Mouse (Mus musculus) liver, postnatal 0 days (tissue): ENCODE data around the gene Ckap4. TPM values are rescaled to one million over a fixed set of nuclear protein-coding genes. Genes with fewer than 3 reads are reported as not detected.

Source experiments
- ATAC-seq: fragments of 200-750 bp; cut with Nextera tagmentation; 2 replicates; pipeline ENCODE4 v1.8.0; 2017; ENCODE audit warnings: mild to moderate bottlenecking, moderate library complexity
- DNase-seq: peaks from one replicate; pipeline ENCODE4 v3.0.0-alpha.2; 2016
- H3K27ac ChIP-seq: fragments of 300-500 bp; sonication (generic); 2 replicates; pipeline ENCODE4 v1.5.1; 2014; ENCODE audit warnings: antibody characterized with exemption, moderate library complexity, mild to moderate bottlenecking, low read depth
- H3K27me3 ChIP-seq: fragments of 300-500 bp; sonication (generic); 2 replicates; pipeline ENCODE4 v1.6.1; 2014; ENCODE audit warnings: low read length, control low read depth, mixed read lengths; ENCODE audit not compliant: insufficient read depth
- H3K36me3 ChIP-seq: fragments of 300-500 bp; sonication (generic); replicated peaks from 2 replicates; pipeline ENCODE4 v1.6.1; 2014; ENCODE audit warnings: mild to moderate bottlenecking, control low read depth, low read length, moderate library complexity, mixed read lengths; ENCODE audit not compliant: insufficient read depth
- H3K4me1 ChIP-seq: fragments of 300-500 bp; sonication (generic); 2 replicates; pipeline ENCODE4 v1.6.1; 2014; ENCODE audit warnings: antibody characterized with exemption, mild to moderate bottlenecking, control low read depth; ENCODE audit not compliant: insufficient read depth
- H3K4me2 ChIP-seq: fragments of 300-500 bp; sonication (generic); 2 replicates; pipeline ENCODE4 v1.6.1; 2014; ENCODE audit warnings: low read depth, mild to moderate bottlenecking, low read length, moderate library complexity, mixed read lengths
- H3K4me3 ChIP-seq: fragments of 300-500 bp; sonication (generic); 2 replicates; pipeline ENCODE4 v1.5.1; 2014; ENCODE audit warnings: low read depth, low read length
- H3K9ac ChIP-seq: fragments of 300-500 bp; sonication (generic); replicated peaks from 2 replicates; pipeline ENCODE4 v1.6.1; 2014; ENCODE audit warnings: mild to moderate bottlenecking, moderate library complexity
- H3K9me3 ChIP-seq: fragments of 300-500 bp; sonication (generic); 2 replicates; pipeline ENCODE4 v1.6.1; 2016; ENCODE audit warnings: mild to moderate bottlenecking, control low read depth, low read length, mixed read lengths
- CTCF ChIP-seq: sonication (generic); IDR thresholded peaks from 2 replicates; pipeline ENCODE4 v1.5.1; 2016; ENCODE audit warnings: antibody characterized with exemption, low read depth
- EP300 ChIP-seq: IDR thresholded peaks from 2 replicates; pipeline ENCODE4 v1.6.1; 2016; ENCODE audit warnings: antibody characterized with exemption, low read depth, mild to moderate bottlenecking
- WGBS: fragments of 180-500 bp; shearing (Covaris S2); extraction: QIAGEN DNeasy Blood & Tissue Kit; methylation state at CpG from one replicate; pipeline ENCODE4 v1.1.7; 2014; ENCODE audit not compliant: insufficient replicate concordance; 5-methylcytosine and 5-hydroxymethylcytosine counted together
- polyA plus RNA-seq: library from polyadenylated mRNA; unstranded; fragments of >200 nt; fragmentation: Nextera tagmentation; extraction: Ambion mirVana; gene quantifications from 2 replicates; pipeline ENCODE4 v1.2.1, GENCODE M21; 2015

Ckap4 gene
- polyA plus RNA-seq, 1 experiment from 2014 or later, result 10.3 TPM

GRCm38 (mm10) chr10:84562567-84563554 lies 29.0 kb upstream of the Ckap4 start:
- DNase-seq, result peak; percentile 40
- Histone ChIP-seq H3K9me3 (no peaks in the 10 kb centered on the region), H3K4me2 (no peak overlapping the region), H3K4me3 (no peak overlapping the region), H3K27me3 (no peaks in the 10 kb centered on the region), H3K36me3 (no peaks in the 10 kb centered on the region), H3K27ac (no peak overlapping the region), H3K4me1 (peaks cover 5% of the 10 kb centered on the region; the same call in 1 of the 2 replicates), H3K9ac (no peak overlapping the region)
- TF ChIP-seq CTCF (peak; percentile 37), EP300 (no peak)
- peak; percentile 67 for ATAC-seq
- WGBS, result 57% methylated on average over 13 of the region's 13 CpGs

GRCm38 (mm10) chr10:84562121-84562520 lies 28.3 kb upstream of the Ckap4 start:
- H3K4me2 ChIP-seq, result no peak overlapping the region
- H3K27me3 ChIP-seq, result no peaks in the 10 kb centered on the region
- DNase-seq, result no peak
- no peak overlapping the region for H3K9ac ChIP-seq
- ATAC-seq, result no peak
- H3K9me3 ChIP-seq, result no peaks in the 10 kb centered on the region
- H3K36me3 ChIP-seq, result no peaks in the 10 kb centered on the region
- TF ChIP-seq CTCF (no peak), EP300 (no peak)
- whole genome bisulfite sequencing, result 75% methylated on average over 5 of the region's 5 CpGs
- peaks cover 5% of the 10 kb centered on the region; the same call in 1 of the 2 replicates for H3K4me1 ChIP-seq
- H3K27ac ChIP-seq, result no peak overlapping the region
- H3K4me3 ChIP-seq, result no peak overlapping the region

GRCm38 (mm10) chr10:84559986-84560385 lies 26.1 kb upstream of the Ckap4 start:
- Histone ChIP-seq H3K4me1 (peaks cover 5% of the 10 kb centered on the region; the same call in 1 of the 2 replicates), H3K4me2 (no peak overlapping the region), H3K4me3 (no peak overlapping the region), H3K27me3 (no peaks in the 10 kb centered on the region), H3K36me3 (no peaks in the 10 kb centered on the region), H3K9ac (no peak overlapping the region), H3K27ac (no peak overlapping the region), H3K9me3 (no peaks in the 10 kb centered on the region)
- TF ChIP-seq CTCF (no peak), EP300 (no peak)
- 84% methylated on average over 4 of the region's 4 CpGs for WGBS
- ATAC-seq (no peak), DNase-seq (no peak)

DNA sequence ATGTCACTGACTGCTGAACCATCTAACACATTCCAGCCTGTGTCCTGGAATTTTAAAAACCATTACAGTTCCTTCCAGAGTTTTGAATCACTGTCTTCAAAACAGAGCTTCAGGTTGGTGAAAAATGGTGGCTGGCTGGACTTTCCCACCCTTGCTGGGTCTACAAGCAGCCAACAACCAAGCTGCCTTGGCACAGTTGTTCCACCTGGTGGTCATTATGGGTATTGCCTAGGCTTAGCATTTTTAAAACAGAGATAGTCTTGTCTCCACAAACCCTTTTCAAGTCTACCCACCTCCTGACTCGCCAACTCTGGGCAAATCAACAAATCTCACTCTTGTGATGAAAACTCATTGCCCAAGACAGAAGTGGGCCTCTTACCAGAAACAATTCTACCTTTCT lies 24.6 kb upstream of the Ckap4 start:
- no peak overlapping the region for H3K9ac ChIP-seq
- no peak for ATAC-seq
- H3K4me2 ChIP-seq, result no peak overlapping the region
- no peaks in the 10 kb centered on the region for H3K36me3 ChIP-seq
- no peaks in the 10 kb centered on the region for H3K9me3 ChIP-seq
- 75% methylated on average over 1 of the region's 1 CpGs for WGBS
- H3K4me1 ChIP-seq, result peaks cover 8% of the 10 kb centered on the region; the same call in 1 of the 2 replicates
- no peak overlapping the region for H3K27ac ChIP-seq
- no peaks in the 10 kb centered on the region for H3K27me3 ChIP-seq
- peak; percentile 24 for DNase-seq
- TF ChIP-seq CTCF (peak; percentile 73), EP300 (no peak)
- no peak overlapping the region for H3K4me3 ChIP-seq

- DNase-seq (peak; percentile 23), ATAC-seq (no peak)
- Histone ChIP-seq H3K27ac (no peak overlapping the region), H3K4me1 (0 out of 2 replicates have a peak, but pooled peaks cover 3% of the 10 kb centered on the region), H3K27me3 (no peaks in the 10 kb centered on the region), H3K36me3 (no peaks in the 10 kb centered on the region), H3K4me2 (no peak overlapping the region), H3K9ac (no peak overlapping the region), H3K9me3 (no peaks in the 10 kb centered on the region), H3K4me3 (no peak overlapping the region)
- TF ChIP-seq EP300, result no peak
- TF ChIP-seq CTCF, result no peak
- WGBS, result 43% methylated on average over 2 of the region's 2 CpGs
Observed at GRCm38 (mm10) chr10:84556120-84556519, 22.3 kb upstream of the Ckap4 start.

DNA sequence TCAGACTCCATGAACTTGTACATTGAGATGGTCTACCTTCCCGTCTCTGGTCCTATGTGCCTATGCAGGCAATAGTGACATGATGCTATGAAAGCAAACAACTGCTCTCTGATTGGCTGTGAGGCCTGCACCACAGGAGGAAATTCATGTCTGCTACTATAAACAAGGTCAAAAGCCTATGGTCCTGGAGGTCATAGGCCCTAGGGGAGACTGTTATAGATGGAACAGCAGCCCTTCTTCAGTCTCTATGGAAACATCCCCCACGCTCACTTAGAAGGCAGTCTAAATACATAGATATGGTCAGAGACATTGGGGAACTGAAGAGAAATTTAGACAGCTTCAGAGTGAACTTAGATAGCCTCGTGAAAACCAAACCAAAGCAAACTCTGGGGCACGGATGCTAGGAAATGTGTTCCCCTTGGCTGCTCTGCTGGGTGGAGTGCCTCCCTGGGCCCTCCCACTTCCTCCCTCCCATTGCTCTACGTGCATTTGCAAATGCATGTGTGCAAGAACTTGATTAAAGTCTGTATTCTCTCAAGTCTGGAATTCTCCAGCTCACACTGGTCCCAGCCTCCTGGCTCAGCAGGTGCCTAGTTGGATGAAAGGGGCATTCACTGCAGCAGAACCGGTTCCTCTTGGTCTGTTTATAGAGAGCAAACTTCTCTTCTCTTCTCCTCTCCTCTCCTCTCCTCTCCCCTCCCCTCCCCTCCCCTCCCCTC lies 20.6 kb upstream of the Ckap4 start:
- Histone ChIP-seq H3K4me3 (no peak overlapping the region), H3K36me3 (no peaks in the 10 kb centered on the region), H3K9me3 (no peaks in the 10 kb centered on the region), H3K4me1 (peaks cover 3% of the 10 kb centered on the region; the same call in 1 of the 2 replicates), H3K27ac (peak overlapping the region; percentile 53; the same call in 1 of the 2 replicates), H3K4me2 (no peak overlapping the region), H3K27me3 (no peaks in the 10 kb centered on the region), H3K9ac (no peak overlapping the region)
- TF ChIP-seq EP300 (no peak), CTCF (no peak)
- ATAC-seq, result peak; percentile 25; the same call in 1 of the 2 replicates
- peak; percentile 26 for DNase-seq
- 32% methylated on average over 6 of the region's 6 CpGs for WGBS
